In the genomic region with DNA sequence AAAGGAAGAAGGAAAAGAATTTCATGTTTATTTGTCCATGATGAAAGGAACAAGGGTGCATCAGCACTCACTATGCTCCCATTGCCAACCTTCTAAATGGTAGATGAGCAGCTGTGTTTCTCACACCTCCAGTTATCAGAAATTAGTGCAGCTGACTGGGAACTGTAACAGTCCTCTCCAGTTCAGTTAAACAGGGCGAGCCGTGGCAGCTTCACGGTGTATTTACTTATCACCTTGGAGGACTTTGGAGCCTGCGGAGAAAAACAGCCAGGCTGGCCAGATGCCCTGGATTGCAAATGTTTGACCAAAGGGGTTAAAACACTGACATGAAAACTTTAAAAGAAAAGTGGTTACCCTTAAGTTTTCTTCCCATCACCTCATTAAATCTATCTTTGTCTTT, we compare ENCODE assay signal across 12 mouse cellular contexts.
A peak's percentile ranks its signal among the peaks of the same experiment; 100 is the strongest.
DNase-seq lines count a peak whose midpoint lies in the region; ATAC-seq and TF ChIP-seq lines count a peak whose summit lies in the region.
"Had no signal": no experiment of that assay in that cellular context is flagged by ENCODE, and none has a peak within 500 bp of the region (broad histone marks: within the 10 kb centered on the region; RNA-seq: fewer than 3 reads in every experiment).

No protein-coding gene starts in this region.

- peak; percentile 12 for DNase-seq in embryo, embryonic 10.5 days (ENCODE audit: low spot score)
- DNase-seq in embryo, embryonic 10 days (ENCODE audit: low spot score), result no peak
- peak; percentile 90 to 91 for DNase-seq in kidney, postnatal 36 days
- peak; percentile 37 for DNase-seq in lung, postnatal 25 days (ENCODE audit: low spot score)
- DNase-seq in hindbrain, postnatal 0 days (ENCODE audit: low spot score), result no peak
- DNase-seq in thymus, postnatal 4 days, result no peak
- no peak for DNase-seq in layer of hippocampus, postnatal 10 days (ENCODE audit: low spot score in 2 of 2)
- DNase-seq: gastrocnemius, postnatal 14 days; layer of hippocampus, postnatal 36 days had no signal

- WGBS in heart, embryonic 14.5 days, result 11% methylated on average over 4 of the region's 4 CpGs
- 28% methylated on average over 4 of the region's 4 CpGs for WGBS in hindbrain, postnatal 0 days

- H3K9me3 ChIP-seq in heart, embryonic 14.5 days (ENCODE audit: control insufficient read depth, low read length), result no peaks in the 10 kb centered on the region
- H3K9me3 ChIP-seq in hindbrain, postnatal 0 days (ENCODE audit: low read length), result no peaks in the 10 kb centered on the region
- H3K9me3 ChIP-seq: embryonic facial prominence, embryonic 15.5 days; midbrain, embryonic 12.5 days had no signal

- peak overlapping the region; percentile 4 for H3K4me2 ChIP-seq in heart, embryonic 14.5 days (ENCODE audit: low read length)
- no peak overlapping the region for H3K4me2 ChIP-seq in hindbrain, postnatal 0 days (ENCODE audit: low read depth, low read length)
- H3K4me2 ChIP-seq: embryonic facial prominence, embryonic 15.5 days; midbrain, embryonic 12.5 days had no signal

- H3K4me3 ChIP-seq in heart, embryonic 14.5 days (ENCODE audit: control insufficient read depth in 1 of 2, insufficient read depth in 1 of 2, low read depth in 1 of 2, low read length in 2 of 2), result no peak overlapping the region
- no peak overlapping the region for H3K4me3 ChIP-seq in hindbrain, postnatal 0 days (ENCODE audit: low read length)
- H3K4me3 ChIP-seq: embryonic facial prominence, embryonic 15.5 days; midbrain, embryonic 12.5 days had no signal

- no peak overlapping the region for H3K9ac ChIP-seq in heart, embryonic 14.5 days (ENCODE audit: low read length)
- H3K9ac ChIP-seq in hindbrain, postnatal 0 days (replicated peaks; ENCODE audit: low read length), result no peak overlapping the region
- H3K9ac ChIP-seq: embryonic facial prominence, embryonic 15.5 days; midbrain, embryonic 12.5 days had no signal

- H3K27ac ChIP-seq in heart, embryonic 14.5 days (replicated peaks in 1 of 2; ENCODE audit: control insufficient read depth in 1 of 2, insufficient read depth in 1 of 2, low read depth in 2 of 2, low read length in 2 of 2), result peak overlapping the region in 1 of 2 experiments; percentile 44; a peak in 1 of 4 replicates
- H3K27ac ChIP-seq in hindbrain, postnatal 0 days, result no peak overlapping the region
- H3K27ac ChIP-seq: embryonic facial prominence, embryonic 15.5 days; midbrain, embryonic 12.5 days had no signal

- no peak for TF ChIP-seq CTCF in hindbrain, postnatal 0 days (IDR thresholded peaks at IDR 0.05; ENCODE audit: low read depth)

- H3K36me3 ChIP-seq in heart, embryonic 14.5 days (ENCODE audit: control insufficient read depth, insufficient read depth, low read length), result no peaks in the 10 kb centered on the region
- H3K36me3 ChIP-seq in hindbrain, postnatal 0 days (ENCODE audit: insufficient read depth, low read length), result no peaks in the 10 kb centered on the region
- H3K36me3 ChIP-seq: embryonic facial prominence, embryonic 15.5 days; midbrain, embryonic 12.5 days had no signal

- ATAC-seq in heart, embryonic 14.5 days (ENCODE audit: insufficient number of reproducible peaks, insufficient read depth, low FRiP score, low read depth), result no peak
- ATAC-seq in hindbrain, postnatal 0 days, result no peak

- no peaks in the 10 kb centered on the region for H3K27me3 ChIP-seq in heart, embryonic 14.5 days (ENCODE audit: control insufficient read depth, insufficient read depth, low read length)
- H3K27me3 ChIP-seq in hindbrain, postnatal 0 days (ENCODE audit: insufficient read depth, low read length), result no peaks in the 10 kb centered on the region
- H3K27me3 ChIP-seq: embryonic facial prominence, embryonic 15.5 days; midbrain, embryonic 12.5 days had no signal

- peaks cover 2 to 10% of the 10 kb centered on the region in 2 experiments; a peak in 1 of 4 replicates for H3K4me1 ChIP-seq in heart, embryonic 14.5 days (ENCODE audit: control insufficient read depth in 2 of 2, insufficient read depth in 2 of 2, low read length in 2 of 2)
- H3K4me1 ChIP-seq in hindbrain, postnatal 0 days (ENCODE audit: insufficient read depth, low read length), result no peaks in the 10 kb centered on the region
- H3K4me1 ChIP-seq: embryonic facial prominence, embryonic 15.5 days; midbrain, embryonic 12.5 days had no signal

Comparison
In these comparisons a context has a peak if more than half of its experiments do, and no peak if none do; other contexts are left out.
1. DNase-seq: peak in embryo, embryonic 10.5 days (single experiment), kidney, postnatal 36 days (2 of 2) and lung, postnatal 25 days (single experiment); none in embryo, embryonic 10 days (single experiment), hindbrain, postnatal 0 days (single experiment), thymus, postnatal 4 days (single experiment) and layer of hippocampus, postnatal 10 days (0 of 2).